Mouse (Mus musculus) embryonic stem cell, embryonic (primary cell): ENCODE measurements around the gene Dnajc4.

Experiments used
- CTCF ChIA-PET, 4 experiments: fragments of 300-600 bp in 2 of 4; fragments of 350-600 bp in 2 of 4; sonication (Branson Sonifier 250); formaldehyde crosslinking; loops; one replicate each; lab custom pipeline; 2022; ENCODE audit warnings: inconsistent platforms in 2 of 4; lab: Charles Lee
- POLR2A ChIA-PET, 4 experiments: fragments of 300-600 bp in 2 of 4; fragments of 350-600 bp in 2 of 4; sonication (Branson Sonifier 250); formaldehyde crosslinking; loops; one replicate each; lab custom pipeline; 2022; ENCODE audit warnings: antibody characterized with exemption in 4 of 4, inconsistent platforms in 1 of 4; lab: Charles Lee

Dnajc4 gene

DNA sequence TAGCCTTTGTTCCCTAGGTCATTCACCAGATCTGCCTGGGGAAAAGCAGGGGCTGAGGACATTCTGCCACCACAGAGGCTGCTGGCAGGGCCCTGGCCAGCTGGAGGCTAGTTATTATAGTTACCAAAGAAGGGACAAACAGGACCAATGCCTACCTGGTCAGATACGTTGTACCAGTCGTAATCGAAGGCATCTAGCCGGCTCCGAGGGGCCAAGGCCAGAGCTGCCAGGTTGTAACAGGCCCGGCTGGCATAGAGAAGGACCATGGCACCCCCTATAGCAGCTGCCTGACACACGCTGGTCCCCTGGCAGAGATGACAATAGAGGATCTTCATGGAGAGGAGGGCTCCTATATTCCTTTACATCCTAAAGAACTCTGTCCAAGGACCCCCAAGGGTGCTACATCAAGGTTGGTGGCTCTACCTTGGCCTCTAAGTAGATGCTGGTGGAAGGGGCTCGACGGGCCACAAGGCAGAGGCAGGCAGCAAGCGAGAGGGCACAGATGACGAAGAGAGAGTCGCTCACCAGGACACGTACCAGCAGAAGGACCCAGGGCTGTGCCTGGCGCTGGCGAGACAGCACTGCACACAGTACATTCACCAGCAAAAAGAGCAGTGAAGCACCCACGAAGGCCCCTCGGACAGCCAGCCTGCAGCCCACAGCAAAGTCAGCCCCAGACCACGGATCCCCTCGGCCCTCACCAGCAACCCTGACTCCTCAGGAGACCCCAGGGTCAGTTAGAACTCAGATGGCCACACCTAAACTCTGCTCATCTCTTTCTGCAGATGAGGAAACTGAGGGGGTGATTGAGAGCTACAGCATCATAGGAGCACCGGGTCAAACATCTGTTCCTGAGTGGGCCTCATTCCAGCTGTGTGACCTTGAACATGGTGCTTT lies 53.0 kb downstream of the Dnajc4 start:
- POLR2A ChIA-PET: interaction anchor here in 1 of 4 experiments (3.8 kb wide), 1 partner anchor 12 kb away, joined by 62 read pairs; no protein-coding TSS in a partner anchor

More for the DNA sequence above, 53.0 kb downstream of the Dnajc4 start:
- CTCF ChIA-PET: no interaction called here
